In genomic region chr10:4267481-4267880, GRCm38 (mm10) we compare ENCODE assay signal across 9 mouse cellular contexts. TPM values are rescaled to one million over a fixed set of nuclear protein-coding genes. Genes with fewer than 3 reads are reported as not detected.
DNase-seq lines count a peak whose midpoint lies in the region; ATAC-seq lines count a peak whose summit lies in the region.
"Had no signal": no experiment of that assay in that cellular context is flagged by ENCODE, and none has a peak within 500 bp of the region (broad histone marks: within the 10 kb centered on the region; RNA-seq: fewer than 3 reads in every experiment).

No protein-coding gene starts in this region.

- WGBS in lung, embryonic 16.5 days, result 66% methylated on average over 7 of the region's 7 CpGs
- WGBS in embryonic facial prominence, embryonic 10.5 days, result 85% methylated on average over 7 of the region's 7 CpGs
- 75% methylated on average over 7 of the region's 7 CpGs for WGBS in hindbrain, embryonic 14.5 days
- WGBS in neural tube, embryonic 15.5 days, result 69% methylated on average over 7 of the region's 7 CpGs

- ATAC-seq in lung, embryonic 16.5 days (ENCODE audit: low read depth), result no peak
- ATAC-seq in hindbrain, embryonic 14.5 days (ENCODE audit: low FRiP score), result no peak
- no peak for ATAC-seq in neural tube, embryonic 15.5 days (ENCODE audit: low FRiP score)

- no peaks in the 10 kb centered on the region for H3K27me3 ChIP-seq in lung, embryonic 16.5 days (ENCODE audit: control insufficient read depth, insufficient read depth, low read depth, low read length)
- H3K27me3 ChIP-seq in embryonic facial prominence, embryonic 10.5 days (replicated peaks; ENCODE audit: low read depth, poor library complexity, severe bottlenecking), result peaks cover 23% of the 10 kb centered on the region
- no peaks in the 10 kb centered on the region for H3K27me3 ChIP-seq in hindbrain, embryonic 14.5 days (ENCODE audit: control insufficient read depth, insufficient read depth, low read length)
- no peaks in the 10 kb centered on the region for H3K27me3 ChIP-seq in neural tube, embryonic 15.5 days (replicated peaks)

- H3K4me1 ChIP-seq in lung, embryonic 16.5 days (replicated peaks; ENCODE audit: control insufficient read depth, insufficient read depth, low read length), result peaks cover 10% of the 10 kb centered on the region
- peaks cover 17% of the 10 kb centered on the region for H3K4me1 ChIP-seq in embryonic facial prominence, embryonic 10.5 days
- H3K4me1 ChIP-seq in hindbrain, embryonic 14.5 days (replicated peaks; ENCODE audit: control insufficient read depth, insufficient read depth, low read length), result peaks cover 12% of the 10 kb centered on the region
- peaks cover 24% of the 10 kb centered on the region for H3K4me1 ChIP-seq in neural tube, embryonic 15.5 days

- H3K9me3 ChIP-seq in lung, embryonic 16.5 days (ENCODE audit: control insufficient read depth, low read length), result no peaks in the 10 kb centered on the region
- no peaks in the 10 kb centered on the region for H3K9me3 ChIP-seq in embryonic facial prominence, embryonic 10.5 days
- H3K9me3 ChIP-seq in hindbrain, embryonic 14.5 days (ENCODE audit: control insufficient read depth, low read length), result no peaks in the 10 kb centered on the region
- no peaks in the 10 kb centered on the region for H3K9me3 ChIP-seq in neural tube, embryonic 15.5 days (replicated peaks)
- H3K9me3 ChIP-seq: liver, embryonic 15.5 days had no signal

- H3K4me2 ChIP-seq in lung, embryonic 16.5 days (ENCODE audit: low read depth, low read length), result peak overlapping the region; percentile 97
- H3K4me2 ChIP-seq in hindbrain, embryonic 14.5 days (replicated peaks), result peak overlapping the region; percentile 97
- H3K4me2 ChIP-seq in neural tube, embryonic 15.5 days, result peak overlapping the region; percentile 91

- H3K27ac ChIP-seq in lung, embryonic 16.5 days (ENCODE audit: low read length), result no peak overlapping the region
- no peak overlapping the region for H3K27ac ChIP-seq in embryonic facial prominence, embryonic 10.5 days (replicated peaks)
- no peak overlapping the region for H3K27ac ChIP-seq in hindbrain, embryonic 14.5 days
- peak overlapping the region; percentile 87 for H3K27ac ChIP-seq in neural tube, embryonic 15.5 days (replicated peaks)
- H3K27ac ChIP-seq: liver, embryonic 15.5 days had no signal

- no peaks in the 10 kb centered on the region for H3K36me3 ChIP-seq in lung, embryonic 16.5 days (ENCODE audit: control insufficient read depth, insufficient read depth, low read length)
- H3K36me3 ChIP-seq in embryonic facial prominence, embryonic 10.5 days (replicated peaks), result no peaks in the 10 kb centered on the region
- no peaks in the 10 kb centered on the region for H3K36me3 ChIP-seq in hindbrain, embryonic 14.5 days (replicated peaks; ENCODE audit: control insufficient read depth, insufficient read depth)
- no peaks in the 10 kb centered on the region for H3K36me3 ChIP-seq in neural tube, embryonic 15.5 days
- H3K36me3 ChIP-seq: liver, embryonic 15.5 days had no signal

- H3K4me3 ChIP-seq in lung, embryonic 16.5 days (ENCODE audit: low read length), result peak overlapping the region; percentile 74
- H3K4me3 ChIP-seq in embryonic facial prominence, embryonic 10.5 days, result peak overlapping the region; percentile 83
- peak overlapping the region; percentile 81 for H3K4me3 ChIP-seq in hindbrain, embryonic 14.5 days (replicated peaks; ENCODE audit: low read length)
- H3K4me3 ChIP-seq in neural tube, embryonic 15.5 days (replicated peaks), result peak overlapping the region; percentile 78

- intact Hi-C loops in left cerebral cortex, postnatal 10 days (cut with DNase I), result no loop called here

- DNase-seq in lung, postnatal 25 days (ENCODE audit: low spot score), result no peak
- DNase-seq in embryonic facial prominence, embryonic 10.5 days (ENCODE audit: low spot score), result no peak
- DNase-seq in hindbrain, embryonic 14.5 days (ENCODE audit: low spot score), result no peak
- DNase-seq in left cerebral cortex, postnatal 10 days (ENCODE audit: extremely low spot score in 1 of 2, low spot score in 2 of 2), result no peak
- DNase-seq in layer of hippocampus, adult 9-11 months, result no peak
- DNase-seq in layer of hippocampus, adult 18-20 months (ENCODE audit: low spot score in 2 of 2), result no peak

- H3K9ac ChIP-seq in lung, embryonic 16.5 days (ENCODE audit: low read length), result peak overlapping the region; percentile 75
- H3K9ac ChIP-seq in hindbrain, embryonic 14.5 days, result no peak overlapping the region
- no peak overlapping the region for H3K9ac ChIP-seq in neural tube, embryonic 15.5 days (replicated peaks)
- H3K9ac ChIP-seq: liver, embryonic 15.5 days had no signal

RNA-seq across cellular contexts. Expression of gene Akap12, which starts 1.3 kb away (rescaled TPM):
- polyA plus RNA-seq in lung, embryonic 16.5 days (2015; fragmentation: Nextera tagmentation; extraction: Ambion mirVana), result 69.9 and 76.2 TPM in 2 replicates
- polyA plus RNA-seq in embryonic facial prominence, embryonic 10.5 days (2016; fragmentation: Nextera tagmentation; extraction: Ambion mirVana), result 22.1 and 24.3 TPM in 2 replicates
- 44.4 and 47.0 TPM in 2 replicates for polyA plus RNA-seq in hindbrain, embryonic 14.5 days (2014; fragmentation: Nextera tagmentation; extraction: Ambion mirVana)
- polyA plus RNA-seq in neural tube, embryonic 15.5 days (2015; fragmentation: Nextera tagmentation; extraction: Ambion mirVana), result 52.2 and 57.1 TPM in 2 replicates
- total RNA-seq in left cerebral cortex, postnatal 10 days (2021), result 10 to 100 TPM; 28.1 to 28.5 TPM
- total RNA-seq in layer of hippocampus, adult 18-20 months (2021), result 10 to 100 TPM; 12.1 TPM
